Mouse (Mus musculus): ENCODE data around the gene Nmur1.
"Not testable (repeated sequence)": the region's sequence is repeated elsewhere in the genome, so short reads cannot be mapped to it uniquely, and the experiment has no call there.

The Nmur1 gene

DNA sequence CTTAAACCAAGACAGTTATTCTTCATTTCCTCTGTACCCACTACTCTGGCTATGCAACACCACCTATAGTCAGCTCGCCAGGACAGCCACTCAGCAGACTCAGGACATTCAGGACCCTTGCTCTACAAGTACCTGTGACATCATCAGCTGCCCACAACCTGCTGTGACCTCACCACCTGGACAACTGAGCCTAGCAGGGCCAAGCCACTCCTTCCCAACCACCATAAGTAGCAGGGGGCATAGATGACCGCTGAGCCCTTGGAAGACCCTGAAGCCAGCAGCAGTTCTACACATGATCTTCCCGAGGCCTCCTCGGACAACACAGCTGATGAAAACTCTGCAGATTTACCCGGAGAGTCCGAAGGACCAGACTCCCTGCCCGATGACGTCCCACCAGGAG, at the start of gene Nmur1, which contains the start of gene Tex44:
TSS of gene Nmur1 (minus strand) at position 101 of the 400 bp plus-strand sequence.
TSS of gene Tex44 (plus strand) at position 202 of the 400 bp plus-strand sequence.
- no peak for DNase-seq (ENCODE audit: low spot score)

DNA sequence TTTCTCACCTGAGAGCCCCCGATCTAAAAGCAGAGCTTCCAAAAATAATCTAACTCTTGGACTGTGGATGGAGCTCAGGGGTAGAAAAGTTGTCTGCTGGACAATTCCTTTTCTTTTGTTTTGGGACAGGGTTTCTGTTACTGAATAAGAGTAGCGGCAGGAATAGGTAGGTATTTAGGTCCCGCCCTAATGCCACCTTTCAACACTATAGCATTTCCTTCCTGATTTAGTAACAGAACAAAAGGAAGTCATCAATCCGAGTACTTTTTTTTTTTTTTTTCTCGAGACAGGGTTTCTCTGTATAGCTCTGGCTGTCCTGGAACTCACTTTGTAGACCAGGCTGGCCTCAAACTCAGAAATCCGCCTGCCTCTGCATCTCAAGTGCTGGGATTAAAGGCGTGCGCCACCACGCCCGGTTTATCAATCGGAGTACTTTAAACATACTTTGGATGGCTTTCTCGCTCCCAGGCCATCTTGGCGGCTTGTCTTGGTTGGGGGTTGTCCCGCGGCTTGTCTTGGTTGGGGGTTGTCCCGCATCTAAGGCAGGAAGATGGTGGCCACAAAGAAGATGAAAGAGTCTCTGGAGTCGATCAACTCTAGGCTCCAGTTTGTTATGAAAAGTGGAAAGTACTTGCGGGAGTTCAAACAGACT, 47.2 kb upstream of the Nmur1 start:
- DNase-seq (ENCODE audit: low spot score) = no peak

GRCm38 (mm10) chr1:86472197-86472952, 46.3 kb upstream of the Nmur1 start:
- peak; percentile 54 for DNase-seq (ENCODE audit: low spot score)

GRCm38 (mm10) chr1:86471504-86471961, 45.5 kb upstream of the Nmur1 start:
- DNase-seq (ENCODE audit: low spot score) = not testable (repeated sequence)

DNA sequence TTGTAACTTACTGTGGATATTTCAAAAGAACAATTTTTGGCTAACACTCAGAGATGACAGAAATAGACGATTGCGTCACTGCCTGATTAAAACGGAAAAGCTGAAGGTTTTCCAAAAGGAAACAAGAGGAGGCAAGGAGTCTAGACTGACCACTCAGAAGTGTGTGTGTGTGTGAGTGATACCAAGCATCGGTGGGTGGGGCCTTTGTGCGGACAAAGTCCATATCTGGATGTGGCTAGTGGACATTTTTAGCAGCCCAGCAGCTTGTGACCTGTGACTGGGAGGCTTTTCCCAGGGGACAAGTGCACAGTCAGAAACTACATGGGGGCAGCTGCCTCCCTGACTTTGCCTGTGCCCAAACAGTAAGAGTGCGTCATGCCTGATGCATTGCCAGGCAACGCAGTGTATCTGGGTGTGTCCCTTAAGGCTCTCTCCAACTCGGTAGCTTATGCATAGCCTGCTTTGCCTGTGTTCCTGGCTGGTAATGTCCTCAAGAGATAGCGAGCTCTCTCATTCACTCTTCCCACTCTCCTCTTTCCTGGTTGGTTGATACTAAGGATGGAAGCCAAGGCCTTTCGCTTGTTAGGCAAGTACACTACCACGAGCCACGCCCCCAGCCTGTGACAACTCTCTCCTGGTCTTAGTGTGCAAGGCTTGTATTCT, 44.6 kb upstream of the Nmur1 start:
- no peak for DNase-seq (ENCODE audit: low spot score)

- DNase-seq (ENCODE audit: low spot score) = no peak
These were observed 43.8 kb upstream of the Nmur1 start for GRCm38 (mm10) chr1:86469876-86470275.

GRCm38 (mm10) chr1:86467416-86467815, 41.4 kb upstream of the Nmur1 start:
- DNase-seq (ENCODE audit: low spot score) = no peak

DNA sequence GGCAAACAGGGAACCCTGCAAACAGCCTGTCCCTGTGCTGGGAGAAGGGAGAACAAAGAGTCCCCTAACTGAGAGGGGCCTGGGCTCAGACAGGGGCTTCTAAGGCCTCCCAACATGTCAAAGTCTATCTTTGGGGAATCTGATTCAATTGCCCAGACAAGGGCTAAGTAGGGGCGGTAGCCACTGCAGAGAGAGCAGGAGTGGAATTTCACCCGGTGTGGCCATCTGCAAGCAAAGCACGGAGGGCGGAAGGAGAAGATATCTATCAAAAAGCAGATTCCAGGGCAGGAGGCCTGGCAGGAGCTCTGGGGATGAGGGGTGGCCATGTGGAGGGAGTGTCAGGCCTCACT, 38.8 kb upstream of the Nmur1 start:
- no peak for DNase-seq (ENCODE audit: low spot score)

GRCm38 (mm10) chr1:86464223-86464874, 38.3 kb upstream of the Nmur1 start:
- DNase-seq (ENCODE audit: low spot score) = peak; percentile 51

- DNase-seq (ENCODE audit: low spot score) = no peak
These were observed 33.3 kb upstream of the Nmur1 start for GRCm38 (mm10) chr1:86459371-86459770.

DNA sequence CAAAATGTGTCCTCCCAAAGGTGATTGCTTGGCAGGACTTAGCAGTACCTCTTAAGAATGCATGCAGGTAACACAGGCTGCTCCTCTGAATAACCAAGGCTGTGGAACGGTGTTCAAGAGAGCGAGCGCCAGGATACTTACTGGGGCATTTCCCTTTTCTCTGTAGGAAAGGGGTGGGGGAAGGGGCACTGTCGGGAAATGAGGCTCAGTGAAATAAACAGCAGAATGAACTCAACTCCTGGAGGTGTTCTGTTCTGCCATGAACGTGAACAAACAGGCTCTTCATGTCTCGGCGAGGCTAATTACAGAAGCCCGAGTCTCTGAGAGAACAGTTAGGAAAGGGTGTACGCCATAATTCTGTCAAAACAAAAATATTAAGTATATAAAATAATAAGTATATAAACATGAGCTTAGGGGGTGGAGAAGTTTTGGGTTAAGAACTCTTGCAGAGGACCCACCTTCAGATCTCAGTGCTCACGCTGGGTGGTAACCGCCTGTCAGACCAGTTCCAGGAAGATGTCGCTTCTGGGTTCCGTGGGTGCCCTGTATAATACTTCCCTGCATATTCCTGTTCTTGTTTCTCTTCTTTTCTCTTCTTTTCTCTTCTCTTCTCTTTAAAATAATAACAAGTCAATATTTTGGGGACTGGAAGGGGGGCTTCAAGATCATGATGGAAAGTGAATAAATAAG, 31.0 kb upstream of the Nmur1 start:
- no peak for DNase-seq (ENCODE audit: low spot score)

GRCm38 (mm10) chr1:86452713-86453112, 26.7 kb upstream of the Nmur1 start:
- DNase-seq (ENCODE audit: low spot score) = no peak

GRCm38 (mm10) chr1:86449966-86450365, 23.9 kb upstream of the Nmur1 start:
- no peak for DNase-seq (ENCODE audit: low spot score)

DNA sequence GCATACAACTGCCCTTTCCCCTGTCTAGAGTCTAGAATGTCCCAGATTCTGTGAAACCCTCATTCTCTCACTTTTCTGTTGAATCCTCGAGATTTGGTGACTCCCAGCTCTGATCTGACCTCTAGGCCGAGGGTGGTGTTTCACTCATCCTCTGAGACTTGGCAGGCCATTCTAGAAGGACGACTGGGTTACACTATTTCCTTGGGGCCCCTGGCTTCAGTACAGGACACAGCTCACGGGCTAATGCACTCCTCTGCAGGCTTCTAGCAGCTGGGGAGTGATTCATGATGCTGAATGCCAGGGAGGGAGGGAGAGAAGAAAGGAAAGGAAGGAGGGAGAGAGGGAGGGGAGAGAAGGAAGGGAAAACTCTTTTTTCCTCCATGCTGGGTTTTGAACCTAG, 22.2 kb upstream of the Nmur1 start:
- no peak for DNase-seq (ENCODE audit: low spot score)

DNA sequence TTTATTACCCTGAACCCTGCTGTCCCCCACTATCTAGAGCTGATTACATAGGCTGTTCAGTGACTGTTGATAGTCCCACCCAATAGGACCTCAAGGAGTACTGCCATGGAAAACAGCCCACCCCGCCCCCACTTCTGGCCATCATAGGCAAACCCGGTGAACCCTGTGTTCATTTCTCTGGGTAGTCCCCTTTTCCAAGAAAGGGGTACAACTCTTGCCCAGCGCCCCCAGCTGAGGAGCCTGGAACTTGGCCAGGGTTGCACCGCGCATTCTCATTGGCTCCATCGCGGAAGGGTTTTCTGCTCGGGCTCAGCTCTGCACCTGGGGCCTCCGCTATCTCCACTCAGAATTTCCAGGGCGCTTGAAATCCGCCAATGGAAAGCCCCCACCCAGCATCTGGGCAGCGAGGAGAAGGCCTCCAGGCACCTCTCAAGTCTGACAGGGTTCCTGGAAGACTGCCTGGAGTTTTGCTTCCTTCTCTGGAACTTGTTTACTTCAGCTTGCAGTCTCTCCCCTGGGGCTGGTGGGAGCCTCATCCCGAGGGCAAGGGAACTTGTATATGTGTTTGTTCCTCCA, 21.7 kb upstream of the Nmur1 start:
- no peak for DNase-seq (ENCODE audit: low spot score)

GRCm38 (mm10) chr1:86443386-86444172, 17.6 kb upstream of the Nmur1 start:
- no peak for DNase-seq (ENCODE audit: low spot score)

- DNase-seq (ENCODE audit: low spot score) = no peak
These were observed 16.8 kb upstream of the Nmur1 start for GRCm38 (mm10) chr1:86442832-86443231.

DNA sequence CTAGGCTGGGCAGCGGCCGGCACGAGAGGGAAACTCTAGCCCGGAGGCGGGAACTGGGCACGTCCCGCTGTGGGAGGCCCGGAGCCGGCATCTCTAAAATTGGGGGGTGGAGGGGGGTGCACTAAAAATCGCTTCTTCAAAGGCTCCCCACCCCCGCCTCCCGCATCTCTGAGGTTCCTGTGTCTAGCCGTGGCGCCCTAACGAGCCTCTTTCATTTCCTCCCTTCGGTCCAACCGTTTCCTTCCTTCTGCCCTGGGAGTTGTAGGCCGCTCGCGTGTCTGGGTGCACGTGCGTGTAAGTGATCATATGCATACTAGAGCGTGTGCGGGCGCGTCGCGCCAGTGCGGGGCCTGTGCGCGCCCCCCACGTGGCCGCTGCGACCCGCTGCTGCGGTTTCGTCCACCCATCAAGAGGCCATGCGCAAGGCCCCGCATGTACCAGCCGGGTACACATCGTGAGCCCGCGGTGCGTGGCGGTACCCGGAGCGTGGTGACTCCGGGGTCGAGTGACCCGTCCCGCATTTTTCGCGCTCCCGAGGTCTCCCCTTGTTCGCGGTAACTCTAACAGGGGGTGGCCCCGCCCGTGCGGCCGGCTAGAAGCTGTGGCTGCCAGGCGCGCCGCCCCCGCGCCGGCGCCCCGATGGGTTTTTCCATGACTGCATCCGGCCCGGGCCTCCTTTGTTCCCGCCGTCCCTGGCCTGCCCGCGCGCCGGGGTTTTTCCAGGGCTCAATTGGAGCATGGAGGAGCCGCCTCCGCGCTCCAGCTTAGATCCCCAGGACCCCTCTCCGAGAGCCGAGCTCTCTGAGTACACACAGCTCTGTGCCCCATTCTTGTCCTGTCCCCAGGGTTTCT, 16.2 kb upstream of the Nmur1 start:
- peak; percentile 87 for DNase-seq (ENCODE audit: low spot score)

DNA sequence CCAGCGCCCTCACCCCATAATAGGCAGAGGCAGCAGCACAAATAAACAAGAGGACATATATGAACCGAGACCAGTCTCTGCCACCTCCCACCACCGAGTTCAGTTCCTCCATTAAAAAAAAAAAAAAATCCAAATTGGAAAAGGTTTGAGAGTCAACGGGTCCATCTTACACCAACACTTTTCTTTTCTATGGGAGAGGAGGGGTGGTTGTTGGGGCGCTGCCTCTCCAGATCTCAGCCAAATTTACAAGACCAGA, 15.6 kb upstream of the Nmur1 start:
- no peak for DNase-seq (ENCODE audit: low spot score)
